Mouse (Mus musculus) cortical plate, adult 2 months (tissue): ENCODE measurements at regions not wholly inside any gene's neighbourhood (a gene's known extent, or its start where the extent isn't known, plus 50 kb on each side); places are given as distances from the start of the nearest gene placed in this dataset.

Experiments
- CTCF ChIP-seq: fragments of 200-500 bp; IDR thresholded peaks from 2 replicates; pipeline ENCODE4 v1.5.1; 2011; ENCODE audit warnings: mild to moderate bottlenecking, control low read depth, low read length; ENCODE audit not compliant: insufficient read depth; ENCODE audit errors: extremely low read depth
- POLR2A ChIP-seq: fragments of 200-500 bp; IDR thresholded peaks from 2 replicates; pipeline ENCODE4 v1.6.1; 2011; ENCODE audit warnings: mild to moderate bottlenecking, low read length, control low read depth; ENCODE audit not compliant: insufficient read depth; ENCODE audit errors: extremely low read depth

DNA sequence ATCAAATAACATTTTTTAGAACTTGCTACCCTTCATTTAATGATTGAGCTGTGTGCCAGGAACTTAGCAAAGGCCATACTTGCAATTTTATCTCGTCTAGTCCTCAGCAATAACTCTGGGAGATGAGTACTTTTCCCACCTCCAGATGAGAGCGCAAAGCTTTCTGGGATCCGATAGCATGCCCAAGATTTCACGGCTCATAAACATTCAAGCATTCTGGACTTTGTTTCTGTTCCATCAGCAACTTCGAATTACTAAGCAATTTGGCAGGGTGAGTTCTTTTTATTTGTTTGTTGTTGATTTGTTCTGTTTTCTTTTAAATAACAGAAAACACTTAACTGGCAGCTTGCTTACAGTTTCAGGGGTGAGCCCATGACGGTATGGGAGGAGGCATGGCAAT is 224.6 kb upstream of the Bmper start:
- TF ChIP-seq POLR2A, result no peak
- TF ChIP-seq CTCF, result no peak
